Mouse (Mus musculus): ENCODE measurements around the gene Trip11. TPM values are rescaled to one million over a fixed set of nuclear protein-coding genes. Genes with fewer than 3 reads are reported as not detected.

The Trip11 gene
- polyA plus RNA-seq (2017; shearing (Covaris generic)): 87.7 TPM

DNA sequence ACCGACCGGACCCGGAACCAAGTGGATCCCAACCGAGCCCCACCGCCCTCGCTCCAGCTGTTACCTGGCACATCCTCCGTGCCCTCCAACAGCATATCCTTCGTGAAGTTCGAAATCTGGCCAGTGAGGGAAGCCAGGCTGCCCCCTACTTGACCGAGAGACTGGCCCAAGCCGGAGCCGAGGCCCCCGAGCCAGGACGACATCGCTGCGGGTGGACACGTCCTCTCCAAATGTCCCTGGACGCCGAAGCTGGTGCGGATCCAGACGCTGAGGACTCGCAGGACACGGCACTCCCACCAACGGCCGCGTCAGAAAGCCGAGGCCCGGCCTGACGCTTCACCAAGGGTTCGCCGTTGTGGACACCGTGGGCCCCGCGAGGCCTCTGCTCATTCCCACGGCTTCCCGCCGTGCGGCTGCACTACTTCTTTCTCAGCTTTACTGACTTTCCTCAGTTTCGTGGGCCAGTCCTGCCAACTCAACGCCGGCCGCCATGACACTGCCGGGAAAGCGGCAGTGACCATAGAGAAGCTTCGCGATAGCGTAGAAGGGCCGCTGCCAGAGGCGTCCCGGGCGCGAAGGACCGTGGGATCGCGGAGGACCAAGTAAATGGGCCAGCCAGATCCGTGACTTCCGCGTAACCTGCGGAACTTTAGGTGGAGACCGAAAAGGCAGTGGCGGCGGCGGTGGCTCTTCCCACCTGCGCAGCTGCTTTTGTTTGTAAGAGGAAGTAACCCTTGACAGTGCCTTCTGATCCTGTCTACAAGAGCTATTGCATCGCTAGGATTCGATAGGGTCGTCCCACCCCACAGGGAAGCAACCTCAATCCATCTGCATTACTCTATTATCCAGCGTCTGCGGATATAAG is at the start of gene Trip11:
TSS of gene Trip11 (minus strand) at position 642 of the 865 bp plus-strand sequence.

DNA sequence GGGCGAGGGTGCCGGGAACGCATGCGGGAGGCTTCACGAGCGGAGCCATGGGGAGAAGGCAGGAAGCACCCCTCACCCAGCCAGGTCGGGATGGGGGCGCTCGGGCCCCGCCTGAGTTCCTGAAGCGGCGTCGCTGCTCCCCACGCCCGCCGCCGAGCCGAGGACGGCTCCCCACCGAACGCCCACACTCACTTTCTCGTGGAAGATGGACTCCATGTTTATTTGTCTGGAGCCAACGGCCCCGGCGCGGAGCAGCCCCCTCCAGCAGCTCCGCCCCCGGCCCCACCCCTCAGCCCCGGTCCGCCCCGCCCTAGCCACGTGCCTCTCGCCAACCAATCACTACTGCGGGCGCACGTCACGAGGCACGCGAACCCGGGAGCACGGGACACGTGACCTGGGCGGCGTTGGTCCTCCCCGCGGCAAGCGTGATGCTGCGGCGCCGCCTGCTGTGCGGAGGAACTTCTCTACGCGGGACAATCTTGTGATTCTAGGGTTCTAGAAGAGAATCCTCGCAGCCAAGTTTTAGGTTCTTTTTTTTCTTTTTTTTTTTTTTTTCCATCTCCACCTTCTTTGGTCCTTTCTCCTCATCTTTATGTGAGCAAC is 45.0 kb upstream of the Trip11 start, which contains the start of gene Atxn3:
TSS of gene Atxn3 (minus strand) at position 305 of the 603 bp plus-strand sequence.

DNA sequence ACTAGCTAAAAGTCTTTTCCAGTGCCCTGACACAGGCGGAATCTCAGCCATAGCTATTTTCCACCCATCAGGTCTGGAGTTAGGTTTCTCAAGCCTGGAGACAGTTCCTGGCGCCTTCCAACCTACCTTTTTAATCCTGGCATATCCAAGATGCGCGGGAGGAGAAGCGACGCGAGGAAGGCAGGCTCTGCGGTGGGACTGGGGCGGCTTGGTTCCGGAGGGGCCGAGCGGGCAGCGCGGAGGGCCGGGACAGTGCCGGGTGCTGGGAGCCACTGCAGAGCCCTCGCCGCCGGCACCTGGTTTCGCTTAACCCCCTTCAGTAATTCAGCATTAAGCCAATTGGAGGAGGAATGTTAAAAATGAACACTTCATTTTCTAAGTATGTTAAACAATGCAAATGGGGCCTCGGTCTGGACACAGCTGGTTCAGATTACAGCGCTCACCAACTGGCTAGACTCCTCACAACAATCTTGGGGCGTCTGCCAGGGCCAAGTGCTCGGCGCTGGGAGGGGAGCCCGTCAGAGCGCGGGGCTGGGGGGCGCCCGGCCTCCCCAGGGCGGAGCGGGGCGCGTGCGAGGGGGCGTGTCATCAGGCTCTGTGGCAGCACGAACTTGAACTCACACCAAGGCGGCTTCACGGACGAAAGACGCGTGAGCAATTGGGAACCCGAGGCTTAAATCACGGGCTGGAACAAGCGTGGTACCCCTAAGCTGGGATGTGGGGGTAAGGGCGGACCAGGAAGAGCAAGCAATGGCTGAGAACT is 94.3 kb downstream of the Trip11 start, which contains the start of gene Fbln5:
TSS of gene Fbln5 (minus strand) at position 448 of the 763 bp plus-strand sequence.

Other genes starting within 250 kb of the Trip11 start
- gene Tc2n, start 194.7 kb downstream of the Trip11 start, polyA plus RNA-seq (2017; shearing (Covaris generic)): 0.17 TPM
- gene Fbln5, start 94.2 kb downstream of the Trip11 start, polyA plus RNA-seq (2017; shearing (Covaris generic)): 0.11 TPM
- 28.9 TPM for gene Atxn3, start 45.0 kb upstream of the Trip11 start, polyA plus RNA-seq (2017; shearing (Covaris generic))
- 30.9 TPM for gene Cpsf2, start 62.7 kb upstream of the Trip11 start, polyA plus RNA-seq (2017; shearing (Covaris generic))
- gene Slc24a4, start 215.5 kb upstream of the Trip11 start, polyA plus RNA-seq (2017; shearing (Covaris generic)): not detected